Mouse (Mus musculus) gastrocnemius, postnatal 4 days (tissue): ENCODE measurements around the gene Ankrd60. TPM values are rescaled to one million over a fixed set of nuclear protein-coding genes. Genes with fewer than 3 reads are reported as not detected.

ENCODE experiments used
- DNase-seq, 2 experiments: peaks; one replicate each; pipeline ENCODE4 v3.0.0; 2021 to 2022; ENCODE audit warnings: low spot score in 2 of 2, mixed read lengths in 2 of 2
- long read RNA-seq, 2 experiments: library from polyadenylated mRNA; stranded (forward); transcript quantifications; one replicate each; pipeline ENCODE4 v2.0.0; 2021
- total RNA-seq, 2 experiments: library from RNA; stranded (reverse); gene quantifications; 2 replicates each; pipeline ENCODE4 v1.2.3; 2021

Gene Ankrd60
- not detected for total RNA-seq
- long read RNA-seq, experiment 1, result 0 reads
- long read RNA-seq, experiment 2, result 0 reads

DNA sequence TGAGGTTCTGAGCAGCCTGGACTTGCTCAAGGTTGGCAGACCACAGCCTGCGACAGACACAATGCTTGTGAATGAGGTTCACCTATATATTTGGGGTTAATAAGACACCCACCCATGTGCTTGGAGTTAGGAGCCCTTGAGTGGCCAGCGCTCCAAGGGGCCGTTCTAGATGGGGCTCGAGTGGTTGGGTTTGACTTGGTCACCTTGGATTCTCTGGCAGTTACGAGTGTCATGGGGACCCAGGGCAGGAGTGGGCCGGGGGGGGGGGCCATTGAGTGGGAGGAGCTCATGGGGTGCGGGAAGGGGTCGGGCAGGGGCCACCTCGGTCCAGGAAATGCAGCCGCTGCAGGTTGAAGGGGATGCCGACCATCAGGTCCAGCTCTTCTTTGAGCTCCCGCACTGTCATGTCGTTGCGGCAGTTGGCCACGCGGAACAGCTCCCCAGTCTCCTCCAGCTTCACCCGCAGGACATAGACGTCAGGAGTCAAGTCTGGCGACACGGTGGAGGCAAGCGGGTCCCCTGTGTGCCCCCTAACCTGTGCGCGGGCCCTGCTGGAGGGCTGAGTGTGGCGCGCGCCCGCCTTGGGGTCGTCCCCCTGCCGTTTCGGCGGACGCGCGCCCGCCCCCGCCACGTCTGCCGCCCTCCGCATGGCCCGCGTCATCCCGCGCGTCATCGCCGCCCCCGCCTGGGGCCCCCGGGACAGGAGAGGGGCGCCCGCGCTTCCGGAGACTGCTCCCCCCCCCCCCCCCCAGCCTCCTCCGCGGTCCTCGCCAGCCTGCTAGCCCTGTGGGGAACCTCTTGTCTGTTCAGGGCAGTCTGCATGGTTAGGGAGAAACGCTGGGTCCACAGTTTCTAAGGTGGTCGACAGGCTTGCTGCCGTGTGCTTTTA, at the start of gene Ankrd60:
Gene Ankrd60, minus strand, starts transcription at position 697 of the 889 bp plus-strand sequence.
- DNase-seq, result peak in 1 of 2 experiments; percentile 42

DNA sequence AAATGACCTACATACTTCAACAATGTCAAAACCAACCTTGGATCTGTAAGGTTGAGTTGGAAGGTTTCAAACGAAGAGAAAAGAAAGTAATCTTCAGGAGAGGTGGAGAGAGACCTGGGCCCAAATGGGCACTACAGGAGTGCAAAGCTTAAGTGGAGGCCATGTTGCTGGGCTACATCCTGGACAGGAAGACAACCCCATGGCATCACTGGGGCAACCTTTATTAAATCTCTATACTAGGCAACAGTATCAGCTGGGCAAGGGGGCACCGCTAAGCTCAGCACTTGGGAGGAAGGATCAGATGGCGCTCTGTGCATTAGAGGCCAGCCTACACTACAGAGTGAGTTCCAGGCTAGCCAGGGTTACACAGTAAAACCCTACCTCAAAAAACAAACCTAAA, 47.6 kb upstream of the Ankrd60 start:
- DNase-seq, result no peak

DNA sequence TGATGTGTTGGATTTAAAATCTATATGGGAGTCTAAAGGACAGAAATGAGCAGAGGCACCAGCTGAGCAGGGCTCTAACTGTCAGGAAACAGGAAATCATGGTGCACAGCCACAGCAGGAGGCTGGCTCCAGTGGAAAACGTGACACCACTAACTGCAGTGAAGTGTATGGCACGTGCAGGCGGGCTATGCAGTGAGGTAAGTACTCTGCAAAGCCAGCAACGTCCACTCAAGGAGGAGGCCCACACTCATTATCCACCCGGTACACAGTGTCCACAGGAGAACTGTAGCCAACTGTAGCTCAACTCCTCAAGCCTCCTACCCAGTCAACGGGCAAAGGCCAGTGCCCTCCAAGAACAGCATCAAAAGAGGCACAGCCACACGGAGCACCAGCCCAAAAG, 46.5 kb upstream of the Ankrd60 start:
- DNase-seq, result no peak

DNA sequence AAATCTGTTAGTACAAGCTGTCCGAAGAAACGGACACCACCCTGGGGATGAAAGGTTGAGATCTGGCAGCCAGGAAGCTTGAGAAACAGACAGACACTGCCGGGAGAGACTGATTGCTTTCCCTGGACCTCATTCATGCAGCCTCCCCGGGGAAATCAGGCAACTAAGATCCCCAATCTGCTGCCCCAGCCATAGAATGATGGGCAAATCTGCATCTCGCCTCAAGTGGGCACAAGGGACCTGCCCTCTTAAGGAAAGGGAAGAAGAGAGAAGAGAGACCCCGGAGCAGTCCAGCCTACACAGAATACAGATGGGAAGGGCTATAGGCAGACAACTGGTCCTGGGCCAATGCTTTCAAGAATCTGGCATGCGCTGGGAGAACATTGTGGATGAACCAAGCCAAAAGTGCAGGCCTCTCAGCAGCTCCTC, 44.0 kb upstream of the Ankrd60 start:
- peak in 1 of 2 experiments; percentile 54 for DNase-seq

DNA sequence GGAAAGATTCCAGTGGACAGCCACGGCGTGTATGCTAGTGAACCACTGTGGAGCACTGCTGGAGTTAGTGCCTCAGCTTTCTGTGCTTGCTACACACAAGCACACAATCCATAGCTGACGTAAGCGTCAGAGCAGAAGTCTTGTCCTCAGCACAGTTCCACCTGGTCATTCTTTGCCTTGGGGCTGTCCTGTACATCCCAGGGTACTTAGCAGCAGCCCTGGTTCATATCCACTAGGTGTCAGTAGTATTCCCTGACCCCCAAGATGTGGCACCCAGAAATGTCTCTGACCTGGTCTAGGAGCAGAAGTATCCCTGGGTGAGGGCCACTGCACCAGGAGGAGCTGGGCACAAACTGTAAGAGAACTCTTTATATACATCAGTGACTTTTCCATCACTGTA, 42.5 kb upstream of the Ankrd60 start:
- DNase-seq, result no peak

DNA sequence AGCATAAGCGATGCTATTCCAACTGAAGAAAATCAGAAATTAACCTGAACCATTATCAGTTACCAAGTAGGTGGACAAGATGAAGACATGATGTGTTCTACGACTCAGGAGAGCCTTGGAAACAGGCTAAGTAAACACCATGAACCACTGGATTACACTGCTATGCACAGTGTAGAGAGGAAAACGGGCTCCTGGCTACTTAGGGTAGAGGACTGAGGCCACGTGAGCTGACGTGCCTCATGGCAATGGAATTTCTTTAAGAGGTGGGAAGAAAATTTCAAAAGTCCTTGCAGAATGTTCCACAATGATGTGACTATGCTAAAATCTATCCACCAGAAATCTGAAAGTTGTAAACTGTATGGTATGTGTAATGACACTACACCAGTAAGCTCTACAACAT, 41.0 kb upstream of the Ankrd60 start:
- DNase-seq, result no peak

DNA sequence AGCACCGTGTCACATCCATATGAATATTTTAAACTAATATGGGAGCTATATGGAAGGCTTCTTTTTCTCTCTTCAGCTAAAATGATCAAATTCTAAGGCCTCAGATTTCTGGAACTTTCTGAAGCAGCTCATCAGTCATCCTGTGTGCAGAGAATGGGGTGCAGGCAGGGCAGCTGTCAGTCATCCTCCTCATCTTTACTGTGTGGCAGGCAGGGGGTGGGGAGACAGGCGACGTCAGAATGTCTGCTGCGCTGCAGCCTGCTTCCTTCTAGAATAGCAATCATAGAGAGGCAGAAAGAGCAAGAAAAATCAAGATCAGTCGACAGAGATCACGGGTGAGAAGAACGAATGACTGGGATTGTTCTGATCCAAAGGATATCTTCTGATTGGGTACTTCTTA, 38.0 kb upstream of the Ankrd60 start:
- DNase-seq, result no peak

DNA sequence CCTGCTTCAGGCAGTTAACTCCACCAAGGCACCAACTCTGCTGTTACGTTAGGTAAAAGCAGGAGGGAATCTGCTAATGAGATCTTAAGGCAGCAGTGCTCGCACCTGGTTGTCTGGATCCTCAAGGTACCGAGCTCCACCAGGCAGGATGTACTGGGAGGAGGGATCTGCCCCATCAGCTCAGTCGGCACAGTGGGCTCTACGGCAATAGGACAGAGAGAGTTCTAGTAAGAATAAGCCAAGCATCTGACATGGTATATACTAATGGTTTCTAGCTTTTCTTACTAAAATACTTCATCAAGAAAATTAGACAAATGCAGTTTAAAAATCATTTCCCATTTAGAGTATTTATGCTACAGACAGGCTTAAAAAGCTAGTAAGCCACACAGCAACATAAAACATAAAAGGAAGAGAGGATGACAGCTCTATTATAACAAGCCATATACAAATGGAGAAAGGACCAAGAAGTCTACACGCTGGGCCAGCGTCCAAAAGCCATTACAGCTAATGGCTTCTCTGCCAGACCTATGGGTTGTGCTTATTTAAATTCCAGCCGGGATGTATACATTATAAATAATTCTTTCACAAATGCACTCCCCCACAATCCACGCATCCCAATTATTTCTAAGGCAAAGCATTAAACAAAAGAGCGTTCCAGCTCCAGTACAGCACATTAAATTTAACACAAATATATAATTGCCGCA, 37.4 kb upstream of the Ankrd60 start:
- no peak for DNase-seq

DNA sequence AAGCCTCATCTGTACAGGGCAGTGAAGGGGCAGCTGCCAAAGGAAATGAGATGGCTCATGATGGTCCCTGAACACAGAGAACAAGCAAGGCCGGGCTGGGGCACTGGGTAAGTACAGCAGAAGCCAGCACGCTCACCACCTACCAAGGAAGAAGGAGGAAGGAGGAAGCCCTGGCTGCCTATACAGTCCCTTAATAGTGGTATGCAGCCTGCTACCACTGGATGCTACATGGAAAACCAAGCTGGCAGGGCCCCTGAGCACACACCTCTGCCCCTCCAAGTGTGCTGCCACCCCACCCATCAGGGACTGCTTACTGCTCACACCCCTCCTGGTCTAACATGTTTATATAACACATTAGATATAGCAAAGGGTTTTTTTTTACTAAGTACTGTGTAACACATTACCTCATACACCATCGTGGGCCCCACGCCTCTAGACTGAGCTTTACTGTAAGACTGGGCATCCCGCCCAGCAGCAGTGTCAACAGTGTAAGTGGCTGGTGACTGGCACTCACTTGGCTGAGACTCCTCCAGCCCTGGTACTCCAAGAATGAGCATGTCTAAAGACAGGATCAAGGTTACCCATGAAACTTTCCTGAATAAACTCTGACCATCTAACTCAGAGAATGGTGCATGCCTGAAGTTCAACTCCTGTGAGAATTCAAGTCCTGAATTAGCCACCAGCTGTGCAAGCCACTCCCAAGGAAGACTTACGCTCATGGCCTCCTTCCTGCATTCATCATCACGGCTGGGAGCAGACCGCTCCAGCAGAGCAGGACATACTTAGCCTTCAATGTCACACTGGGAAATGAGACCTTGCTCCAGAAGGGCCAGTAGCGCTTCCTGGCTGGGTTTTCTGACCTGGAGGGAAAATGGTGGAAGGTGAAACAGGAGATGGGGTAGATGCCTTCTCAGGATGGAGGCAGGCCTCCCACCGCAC, 30.1 kb upstream of the Ankrd60 start:
- peak in 1 of 2 experiments; percentile 57 for DNase-seq

DNA sequence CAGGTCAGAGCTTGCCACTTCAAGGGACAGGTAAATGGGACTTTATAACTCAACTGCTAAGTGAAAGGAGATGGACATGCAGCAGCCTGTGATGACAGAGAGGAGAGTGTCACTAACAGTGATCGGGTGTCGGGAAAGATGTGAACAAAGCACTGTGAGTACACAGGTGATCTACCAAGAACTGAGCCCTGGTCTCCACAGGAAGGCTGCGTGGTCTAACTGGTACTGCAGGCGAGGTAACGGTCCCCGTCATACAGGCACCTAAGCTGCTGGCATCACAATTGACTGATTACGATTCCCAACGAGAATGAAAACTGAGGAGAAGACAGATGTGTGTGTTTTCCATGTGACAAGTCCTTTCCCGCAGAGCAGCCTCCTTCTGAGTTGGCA, 28.2 kb upstream of the Ankrd60 start:
- no peak for DNase-seq

DNA sequence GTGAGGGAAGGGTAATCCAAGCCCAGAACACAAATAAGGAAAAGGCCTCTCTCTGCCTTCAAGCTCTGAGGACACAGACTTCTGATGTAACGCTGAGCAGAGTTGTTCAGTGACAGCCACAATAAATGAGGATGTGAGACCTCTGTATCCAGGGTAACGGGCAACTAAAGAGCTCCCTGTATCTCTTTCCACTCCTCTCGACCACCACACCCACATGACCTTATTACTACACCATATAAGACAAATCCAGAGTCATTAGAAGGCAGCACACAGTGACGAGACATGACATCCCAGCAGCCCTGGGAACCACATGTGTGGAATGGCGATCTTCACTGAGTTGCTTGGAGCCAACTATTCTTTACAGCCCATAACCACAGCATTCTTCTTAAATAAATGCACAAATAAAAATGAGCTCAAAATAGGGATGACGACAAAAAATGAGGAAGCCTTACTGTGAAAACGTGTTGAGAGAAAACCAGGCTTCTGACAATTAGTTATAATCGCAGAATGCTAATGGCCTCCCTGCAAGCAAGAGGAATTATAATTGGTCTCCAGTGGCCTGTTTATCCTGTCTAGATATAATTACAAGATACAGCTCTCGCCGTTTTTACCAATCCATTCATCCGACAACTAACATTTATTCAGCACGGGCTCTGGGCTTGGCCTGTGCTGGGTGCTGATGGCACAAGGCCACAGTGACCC, 27.7 kb upstream of the Ankrd60 start:
- no peak for DNase-seq

DNA sequence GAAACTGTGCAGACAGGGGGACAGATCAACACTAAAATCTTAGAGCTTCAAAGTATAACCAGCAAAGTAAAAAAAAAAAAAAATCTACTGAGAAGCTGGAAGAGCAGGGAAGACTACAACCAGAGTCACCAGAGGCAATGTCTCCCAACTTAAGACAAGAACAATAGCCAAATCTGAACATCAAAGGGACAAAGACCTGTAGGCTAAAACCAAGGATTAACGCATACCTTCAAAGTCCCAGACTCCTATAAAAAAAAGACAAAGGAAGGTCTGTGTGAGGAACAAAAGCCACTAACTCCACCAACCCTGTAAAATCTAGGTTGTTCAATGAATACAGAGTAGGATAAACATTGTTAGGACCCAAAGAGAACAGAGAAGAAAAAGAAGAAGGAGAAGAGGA, 23.7 kb upstream of the Ankrd60 start:
- no peak for DNase-seq

DNA sequence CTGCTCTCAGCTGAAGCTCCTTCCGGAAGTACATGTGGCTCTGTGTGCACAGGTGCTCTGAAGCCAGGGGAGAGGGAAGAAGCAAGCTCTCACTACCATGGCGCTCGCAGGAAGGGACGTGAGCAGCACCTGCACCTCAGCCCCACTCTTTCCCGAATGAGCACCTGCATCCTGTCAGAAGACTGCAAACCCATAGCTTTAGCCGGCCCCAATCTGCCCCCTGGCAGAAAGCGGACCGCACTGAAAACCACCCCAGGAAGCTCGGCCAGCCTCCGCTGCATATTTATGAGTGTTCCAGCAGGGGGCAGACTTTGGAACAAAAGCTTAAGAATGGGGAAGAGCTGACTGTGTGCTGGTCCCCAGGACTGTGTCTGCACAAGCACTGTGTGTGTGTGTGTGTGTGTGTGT, 17.2 kb upstream of the Ankrd60 start:
- no peak for DNase-seq

DNA sequence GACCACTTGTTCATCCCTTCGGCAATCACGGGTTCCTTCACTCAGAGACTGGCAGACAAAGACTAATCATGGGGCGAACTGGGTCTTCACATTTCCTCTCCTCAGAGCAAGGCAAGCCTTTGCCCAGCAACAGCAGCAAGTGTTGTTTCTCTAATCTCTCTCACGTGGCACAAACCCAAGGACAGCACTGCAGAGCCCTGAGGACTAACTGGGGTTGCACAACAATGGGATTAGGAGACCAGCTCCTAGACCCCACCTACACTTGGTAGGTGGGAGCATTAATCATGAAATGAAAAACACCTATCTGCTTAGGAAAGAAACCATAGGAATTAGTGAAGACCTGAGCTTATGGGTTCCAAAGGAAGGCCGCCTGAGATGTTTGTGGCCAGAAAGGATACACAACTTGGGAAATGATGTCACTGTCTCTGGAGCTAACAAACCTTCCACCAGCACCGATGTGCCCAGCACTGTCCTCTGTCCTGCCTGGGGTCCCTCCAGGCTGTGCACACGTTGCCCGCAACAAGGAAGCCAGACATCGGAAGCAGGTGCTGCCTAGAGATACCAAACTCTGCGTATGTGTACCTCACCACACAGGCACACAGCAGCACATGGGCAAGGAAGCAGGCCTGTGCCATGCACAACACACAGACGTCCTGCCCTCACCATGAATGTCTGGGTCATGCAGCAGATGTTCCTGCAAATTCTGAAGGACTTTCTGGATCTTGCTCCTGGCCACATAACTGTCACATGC, 16.3 kb upstream of the Ankrd60 start:
- no peak for DNase-seq

DNA sequence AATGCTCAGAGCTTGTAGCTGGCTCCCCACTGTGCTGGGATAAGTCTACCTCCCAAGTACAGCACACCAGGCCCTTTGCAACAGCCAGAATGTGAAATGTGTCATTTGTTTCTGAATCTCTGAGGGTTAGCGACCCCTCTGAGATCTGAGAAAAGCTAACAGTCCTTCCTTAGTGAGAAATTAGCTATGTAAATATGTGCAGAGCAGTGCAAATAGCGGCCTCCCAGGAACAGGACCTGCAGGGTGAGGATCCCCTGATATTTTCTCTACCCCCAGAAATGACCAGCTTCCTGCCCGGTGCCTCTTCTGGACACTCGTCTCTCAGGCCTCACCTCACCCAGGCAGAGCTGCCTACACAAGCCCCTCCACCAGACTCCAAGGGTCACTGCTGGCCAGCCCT, 15.7 kb upstream of the Ankrd60 start:
- DNase-seq, result no peak

DNA sequence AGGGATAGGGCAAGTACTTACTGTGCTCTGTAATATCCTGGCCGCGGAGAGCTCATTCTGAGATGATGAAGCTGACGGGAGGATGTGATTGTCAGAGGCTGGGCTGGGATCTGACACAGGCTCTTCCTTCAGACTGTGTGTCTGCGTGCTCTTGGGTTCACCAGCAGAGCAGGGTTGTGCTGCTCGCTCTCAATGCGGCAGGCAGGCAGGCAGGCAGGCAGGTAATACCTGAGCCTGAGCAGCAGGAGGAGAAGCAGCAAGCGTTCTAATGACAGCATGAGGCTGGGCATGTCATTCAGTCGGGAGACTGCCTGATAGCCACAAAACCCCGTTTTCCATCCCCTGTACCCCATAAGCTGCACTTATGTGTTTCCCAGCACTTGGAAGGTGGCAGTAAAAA, 14.6 kb upstream of the Ankrd60 start:
- DNase-seq, result no peak

DNA sequence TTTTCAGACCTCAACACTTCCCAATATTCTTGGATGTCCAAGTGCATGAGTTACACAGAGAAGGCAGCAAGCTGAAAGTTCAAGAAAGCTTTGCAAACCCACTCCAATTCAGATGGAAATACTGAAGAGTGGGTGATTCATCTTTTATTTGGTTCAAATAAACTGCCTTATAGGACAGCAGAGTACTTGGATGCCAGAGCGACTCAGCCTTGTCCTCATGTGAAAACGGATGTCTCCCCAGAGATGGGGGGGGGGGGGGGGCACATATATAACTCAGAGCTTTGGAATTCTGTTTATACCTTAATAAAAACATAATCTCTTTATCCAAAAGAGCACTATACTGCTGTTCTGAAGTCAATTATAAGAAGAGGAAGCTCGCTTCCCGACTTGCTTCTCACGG, 9.2 kb upstream of the Ankrd60 start:
- DNase-seq, result no peak

DNA sequence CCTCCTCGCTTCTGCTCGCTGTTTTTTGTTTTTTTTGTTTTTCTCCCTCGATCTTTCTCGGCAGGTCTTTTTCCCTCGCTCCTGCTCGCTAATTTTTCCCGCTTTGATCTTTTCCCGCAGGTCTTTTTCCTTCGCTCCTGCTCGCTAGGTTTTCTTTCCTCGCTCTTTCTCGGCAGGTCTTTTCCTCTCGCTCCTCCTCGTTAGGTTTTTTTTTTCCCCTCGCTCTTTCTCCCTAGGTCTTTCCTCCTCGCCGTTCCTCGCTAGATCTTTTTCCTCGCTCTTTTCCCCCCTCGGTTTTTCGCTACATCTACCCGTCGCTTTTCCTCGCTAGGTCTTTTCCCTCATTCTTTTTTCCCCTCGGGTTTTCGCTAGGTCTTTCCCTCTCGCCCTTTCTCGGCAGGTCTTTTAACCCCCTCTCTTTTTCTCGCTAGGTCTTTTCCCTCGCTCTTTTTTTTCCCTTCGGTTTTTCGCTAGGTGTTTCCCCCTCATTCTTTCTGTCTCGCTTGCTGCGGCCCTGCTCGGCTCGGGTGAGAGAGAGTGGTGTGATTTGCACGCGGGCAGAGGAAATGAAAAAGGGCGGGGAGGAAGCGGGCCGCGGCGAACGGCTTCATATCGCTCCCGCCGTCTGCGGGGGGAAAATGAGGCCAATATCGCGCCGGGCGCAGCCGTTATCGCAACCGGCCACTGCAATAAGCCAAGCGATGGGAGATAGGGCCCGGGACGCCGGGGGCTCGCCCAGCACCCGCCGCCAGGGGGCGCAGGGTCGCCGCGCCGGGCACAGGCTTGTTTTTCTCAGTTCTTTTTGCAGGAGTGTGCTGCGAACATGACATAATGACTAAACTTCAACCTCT, 8.2 kb upstream of the Ankrd60 start:
- peak; percentile 75 to 79 for DNase-seq
